Mouse (Mus musculus): ENCODE measurements around the gene Glb1.

Gene Glb1

DNA sequence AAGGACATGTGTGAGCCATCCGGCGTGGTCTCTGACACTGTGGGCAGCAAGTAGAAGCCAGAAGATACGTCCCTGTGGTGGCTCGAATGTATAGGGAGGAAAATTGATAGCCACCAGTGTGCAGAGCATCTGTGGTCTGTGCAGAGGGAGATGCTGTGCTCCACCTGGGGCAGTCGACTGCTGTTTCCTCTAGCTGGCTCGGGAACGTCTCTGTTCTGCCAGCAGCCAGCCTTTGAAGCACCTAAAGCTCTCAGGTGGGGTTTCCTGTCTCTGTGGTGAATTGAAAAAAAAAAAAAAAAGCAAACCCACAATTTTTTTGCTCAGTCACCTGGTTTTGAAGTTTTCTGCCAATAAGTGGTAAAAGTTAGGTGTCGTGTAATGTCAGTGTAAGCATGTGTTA is 42.5 kb downstream of the Glb1 start:
- DNase-seq (ENCODE audit: low spot score), result no peak

DNA sequence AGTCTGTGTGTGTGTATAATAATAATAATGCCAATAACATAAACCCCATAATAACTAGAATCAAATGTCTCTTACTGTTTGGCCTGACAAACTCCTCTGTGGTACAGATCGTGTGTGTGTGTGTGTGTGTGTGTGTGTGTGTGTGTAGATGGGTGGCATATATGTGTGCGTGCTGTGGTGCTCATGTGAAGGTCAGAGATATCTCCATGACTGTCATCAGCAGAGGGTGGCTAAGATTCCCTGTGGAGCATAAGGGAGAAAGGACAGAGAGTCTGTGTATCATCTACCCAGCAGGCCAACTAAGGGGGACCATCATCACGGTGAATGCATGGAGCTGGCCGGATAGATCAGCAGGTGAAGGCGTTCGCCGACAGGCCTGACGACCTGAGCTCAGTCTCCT is 46.0 kb downstream of the Glb1 start:
- no peak for DNase-seq (ENCODE audit: low spot score)

DNA sequence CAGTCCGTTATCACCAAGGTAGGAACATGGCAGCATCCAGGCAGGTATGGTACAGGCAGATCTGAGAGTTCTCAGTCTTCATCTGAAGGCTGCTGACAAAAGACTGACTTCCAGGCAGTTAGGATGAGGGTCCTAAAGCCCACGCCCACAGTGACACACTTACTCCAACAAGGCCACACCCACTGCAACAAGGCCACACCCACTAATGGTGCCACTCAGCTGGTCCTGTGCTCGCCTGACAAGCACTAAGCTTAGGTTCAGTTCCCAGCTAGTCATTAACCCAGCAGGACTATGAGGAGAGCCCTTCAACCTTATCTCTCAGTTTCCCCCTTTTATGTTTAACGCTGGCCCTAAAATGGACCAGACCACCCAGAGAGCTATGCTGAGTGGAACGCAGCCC is 47.8 kb downstream of the Glb1 start:
- no peak for DNase-seq (ENCODE audit: low spot score)

DNA sequence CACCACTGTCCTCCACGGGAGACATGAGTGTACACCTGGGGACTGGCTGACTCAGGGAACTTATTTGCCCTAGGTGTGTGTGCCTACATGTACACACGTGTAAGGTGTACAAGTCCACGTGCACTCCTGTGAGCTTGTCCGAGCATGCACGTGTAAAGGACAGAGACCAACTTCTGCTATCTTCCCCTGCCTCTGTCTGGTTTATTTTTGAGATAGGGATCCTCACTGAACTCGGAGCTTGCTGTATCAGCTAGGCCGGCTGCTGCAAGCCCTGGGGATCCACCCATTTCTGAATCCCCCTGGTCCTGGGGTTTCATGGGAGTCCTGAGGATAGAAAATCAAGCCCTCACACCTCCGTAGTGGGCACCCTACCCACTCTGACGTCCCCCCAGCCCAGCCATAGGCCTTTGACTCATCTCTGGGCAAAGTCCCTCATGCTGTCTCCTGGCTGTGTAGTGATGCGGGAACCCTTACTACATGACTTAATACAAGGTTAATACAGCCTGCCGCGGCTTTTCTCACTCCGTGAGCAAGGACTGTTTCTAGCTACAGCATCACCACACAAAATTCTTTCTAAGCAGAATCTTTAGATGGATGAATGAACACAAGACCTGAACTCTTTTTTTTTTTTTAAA is 48.4 kb downstream of the Glb1 start:
- DNase-seq (ENCODE audit: low spot score), result no peak

DNA sequence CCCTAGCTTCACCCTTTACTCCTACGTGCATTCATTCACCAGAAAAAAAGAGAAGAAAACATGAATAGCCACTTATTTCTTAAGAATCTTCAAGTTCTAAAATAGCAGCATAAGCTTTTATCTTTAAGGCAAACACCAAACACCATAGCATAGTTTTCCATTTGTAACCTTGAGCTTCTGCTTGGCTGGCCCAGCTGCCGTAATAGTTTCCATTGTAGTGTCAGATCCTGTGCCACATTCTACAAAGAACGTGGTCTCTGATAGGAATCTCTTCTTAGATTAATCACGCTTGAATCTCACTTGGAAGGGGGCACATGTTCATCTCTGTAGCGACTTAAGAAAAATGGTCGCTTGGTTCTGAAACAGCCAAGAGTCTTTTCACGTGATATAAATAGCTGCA is 50.7 kb downstream of the Glb1 start:
- no peak for DNase-seq (ENCODE audit: low spot score)

DNA sequence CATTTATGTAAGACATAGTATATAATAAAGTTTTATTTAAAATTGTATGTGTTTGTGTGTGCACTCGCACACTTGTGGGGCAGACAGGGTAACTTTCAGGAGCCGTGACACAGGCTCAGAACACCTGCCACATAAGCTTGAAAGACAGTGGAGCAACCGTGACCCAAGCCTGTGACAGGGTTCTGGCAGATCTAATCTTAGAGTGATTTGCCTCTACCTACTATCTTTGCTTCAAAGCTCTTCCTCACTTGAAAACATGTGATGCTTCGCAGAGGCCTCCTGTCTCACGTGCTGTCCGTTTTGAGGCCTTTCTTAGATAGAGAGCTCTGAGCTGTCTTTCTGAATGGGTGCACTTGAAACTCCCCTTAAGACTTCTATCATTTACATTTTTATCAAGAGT is 51.5 kb downstream of the Glb1 start:
- DNase-seq (ENCODE audit: low spot score), result no peak

DNA sequence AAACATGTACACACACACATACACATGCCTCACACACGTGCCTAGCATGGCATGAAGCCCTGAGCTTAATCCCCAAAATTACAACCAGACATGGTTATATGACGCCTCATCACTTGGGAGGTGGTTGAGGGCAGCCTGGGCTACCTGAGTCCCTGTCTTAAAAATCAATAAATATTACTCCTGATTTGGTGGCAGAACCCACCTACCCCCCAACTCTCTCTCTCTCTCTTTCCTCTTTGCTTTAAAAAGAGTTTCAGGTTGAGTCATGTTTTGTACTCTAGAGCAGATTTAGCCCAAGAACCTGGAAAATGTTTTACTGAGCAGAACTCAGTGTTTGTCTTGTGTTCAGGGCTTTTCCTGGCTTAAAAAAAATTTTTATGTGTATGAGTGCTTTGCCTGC is 54.5 kb downstream of the Glb1 start:
- no peak for DNase-seq (ENCODE audit: low spot score)

DNA sequence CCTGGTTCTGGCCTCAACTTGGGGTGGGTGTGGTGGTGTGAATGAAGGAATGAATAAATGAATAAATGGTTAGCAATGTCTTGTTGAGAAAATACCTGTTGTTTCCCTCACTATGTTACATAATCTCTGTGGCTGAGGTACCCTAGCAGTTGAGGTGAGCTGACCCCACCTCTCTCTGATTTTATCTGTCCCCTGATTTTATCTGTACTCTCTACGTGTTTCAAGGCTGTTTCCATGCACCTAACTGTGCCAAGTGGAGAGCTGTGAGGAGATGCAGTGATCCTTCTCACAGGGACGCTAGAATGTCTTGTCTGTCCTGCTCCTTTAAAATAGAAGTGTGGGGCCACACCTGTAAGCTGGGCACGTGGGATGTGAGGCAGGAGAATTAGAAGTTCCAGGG is 57.6 kb downstream of the Glb1 start:
- DNase-seq (ENCODE audit: low spot score), result no peak

DNA sequence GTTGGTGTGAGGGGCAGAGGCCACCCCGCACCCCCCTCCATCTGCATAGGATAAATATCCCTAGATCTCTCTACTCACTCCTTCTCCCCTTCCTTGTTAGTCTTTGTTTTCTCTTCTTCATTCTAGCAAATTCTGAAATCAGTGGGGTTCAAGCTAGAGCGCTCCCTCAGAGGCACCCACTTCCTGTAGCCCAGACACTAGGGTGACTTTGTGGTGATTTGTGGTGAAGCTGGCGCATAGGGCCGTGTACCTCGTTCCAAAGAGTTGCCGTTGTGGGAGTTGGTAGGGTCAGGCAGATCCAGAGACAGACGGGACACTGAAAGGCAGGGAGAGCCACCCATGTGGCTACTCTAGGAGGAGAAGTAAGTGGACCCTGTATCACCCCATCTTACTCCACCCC is 61.7 kb downstream of the Glb1 start:
- no peak for DNase-seq (ENCODE audit: low spot score)

DNA sequence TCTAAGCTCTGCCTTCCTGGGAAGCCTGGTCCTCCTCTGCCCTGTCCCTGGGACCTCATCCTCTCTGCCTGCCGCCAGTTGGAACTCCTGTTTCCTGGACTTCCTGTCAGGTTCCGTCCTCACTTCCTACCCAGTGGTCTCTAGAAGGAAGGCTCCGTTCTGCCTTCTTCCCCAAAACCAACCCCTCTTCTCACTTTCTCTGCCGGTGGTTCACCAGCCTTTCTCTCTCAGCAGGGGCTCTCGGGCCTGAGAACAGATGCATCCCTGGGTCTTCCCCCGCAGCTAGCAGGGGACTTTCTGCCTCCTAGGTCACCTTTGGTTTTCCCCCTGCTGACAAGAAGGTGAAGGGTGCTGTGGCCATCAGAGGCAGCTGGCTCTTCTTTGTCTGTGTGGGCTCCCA is 64.6 kb downstream of the Glb1 start:
- no peak for DNase-seq (ENCODE audit: low spot score)

DNA sequence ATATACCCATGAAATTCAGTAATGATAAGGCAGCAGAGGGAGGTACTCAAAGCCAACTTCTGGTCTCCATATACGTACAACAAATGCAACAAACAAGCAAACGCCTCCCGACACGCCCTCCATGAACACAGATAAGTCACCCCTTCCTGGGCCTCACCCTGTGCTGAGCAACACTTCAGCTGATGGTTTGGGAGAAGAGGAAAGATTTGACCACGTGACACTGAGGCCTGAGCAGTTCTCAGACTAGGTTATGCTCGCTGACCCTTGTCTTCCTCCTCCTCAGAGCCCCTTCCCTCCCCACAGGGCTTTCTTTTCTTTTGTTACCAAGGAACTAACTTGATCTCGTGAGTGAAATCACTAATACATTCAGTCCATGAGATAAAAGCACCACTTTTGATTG is 66.0 kb downstream of the Glb1 start:
- no peak for DNase-seq (ENCODE audit: low spot score)

DNA sequence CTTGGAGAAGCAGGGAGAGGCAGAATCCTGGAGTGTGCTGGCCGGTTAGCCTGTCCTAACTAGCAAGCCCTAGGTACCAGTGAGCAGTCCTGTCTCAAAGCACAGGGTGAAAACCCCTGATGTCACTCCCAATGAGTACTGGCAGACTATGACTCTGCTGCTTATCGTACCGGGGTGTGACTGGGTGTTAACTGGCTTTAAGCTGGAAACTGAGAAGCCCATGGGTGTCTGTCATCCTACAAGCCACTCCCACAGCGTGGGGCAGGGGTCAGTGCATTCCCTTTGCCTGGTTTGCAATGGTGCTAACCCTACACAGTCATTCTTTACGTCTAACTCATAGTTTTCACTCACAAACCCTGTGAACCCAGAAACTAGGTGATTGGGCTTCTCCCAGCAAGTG is 67.3 kb downstream of the Glb1 start:
- no peak for DNase-seq (ENCODE audit: low spot score)

DNA sequence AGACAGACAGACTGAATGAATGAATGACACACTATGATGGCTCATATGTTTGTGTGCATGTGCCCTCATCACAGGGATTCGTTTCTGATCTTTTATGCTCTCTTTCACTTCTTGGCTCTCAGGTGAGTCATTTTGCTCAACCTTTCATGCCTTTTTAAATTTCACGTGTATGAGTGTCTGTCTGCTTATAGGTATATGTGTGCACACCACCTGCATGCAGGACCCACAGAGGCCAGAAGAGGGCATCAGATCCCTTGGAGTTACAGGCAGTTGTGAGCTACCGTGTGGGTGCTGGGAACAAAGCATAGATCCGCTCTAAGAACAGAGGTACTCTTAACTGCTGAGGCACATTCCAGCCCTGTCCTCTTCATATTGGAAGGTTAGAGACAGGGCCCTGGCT is 67.8 kb downstream of the Glb1 start:
- no peak for DNase-seq (ENCODE audit: low spot score)

DNA sequence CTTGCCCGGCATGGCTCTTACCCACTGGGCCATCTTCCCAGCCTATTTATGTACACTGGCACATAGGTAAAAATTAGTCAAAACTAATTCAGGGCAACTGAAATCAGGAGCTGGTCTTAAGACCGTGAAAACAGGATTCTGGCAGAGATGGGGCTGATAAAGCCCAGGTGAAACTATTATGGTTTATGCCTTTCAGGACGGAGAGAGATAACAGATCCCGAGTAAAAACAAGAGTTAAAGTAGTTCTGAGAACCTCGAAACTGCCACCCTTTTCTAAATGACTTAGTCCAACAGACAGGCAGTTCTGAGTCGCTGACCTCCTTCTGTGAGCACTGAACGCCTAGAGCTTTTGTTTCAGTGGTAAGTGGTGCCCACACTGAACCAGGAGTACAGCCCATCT is 71.0 kb downstream of the Glb1 start:
- no peak for DNase-seq (ENCODE audit: low spot score)

DNA sequence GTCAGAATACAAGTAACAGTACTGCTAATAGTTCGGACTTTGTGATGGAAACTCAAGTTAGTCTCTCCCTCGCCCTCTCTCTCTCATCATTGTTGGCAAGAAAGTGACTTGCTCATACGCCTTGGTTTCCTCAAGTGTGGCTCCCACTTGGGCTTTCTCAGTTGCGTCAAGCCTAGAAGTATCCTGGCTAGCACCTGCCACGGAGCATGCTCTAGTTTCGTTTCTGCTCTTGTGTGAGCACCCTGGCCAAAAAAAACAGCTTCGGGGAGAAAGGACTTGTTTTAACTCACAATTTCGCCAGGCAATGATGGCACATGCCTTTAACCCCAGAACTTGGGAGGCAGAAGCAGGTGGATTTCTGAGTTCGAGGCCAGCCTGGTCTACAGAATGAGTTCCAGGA is 76.1 kb downstream of the Glb1 start:
- no peak for DNase-seq (ENCODE audit: low spot score)

DNA sequence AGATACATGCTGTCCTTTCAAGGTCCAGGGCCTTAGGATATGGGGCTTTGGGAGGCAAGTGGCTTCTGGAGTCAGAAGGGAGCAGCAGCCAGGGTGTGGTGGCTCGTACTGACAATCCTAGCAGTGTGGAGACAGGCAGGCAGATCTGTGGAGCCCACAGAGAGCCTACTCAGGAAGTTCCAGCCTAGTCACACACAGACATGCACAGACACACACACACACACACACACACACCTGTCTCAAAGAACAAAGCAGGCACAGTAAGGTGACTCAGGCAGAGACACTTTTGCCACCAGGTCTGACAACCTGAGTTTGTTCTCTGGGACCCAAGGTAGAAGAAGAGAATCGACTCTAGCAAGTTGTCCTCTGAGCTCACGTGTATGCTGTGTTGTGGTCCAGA is 80.1 kb downstream of the Glb1 start:
- DNase-seq (ENCODE audit: low spot score), result no peak

DNA sequence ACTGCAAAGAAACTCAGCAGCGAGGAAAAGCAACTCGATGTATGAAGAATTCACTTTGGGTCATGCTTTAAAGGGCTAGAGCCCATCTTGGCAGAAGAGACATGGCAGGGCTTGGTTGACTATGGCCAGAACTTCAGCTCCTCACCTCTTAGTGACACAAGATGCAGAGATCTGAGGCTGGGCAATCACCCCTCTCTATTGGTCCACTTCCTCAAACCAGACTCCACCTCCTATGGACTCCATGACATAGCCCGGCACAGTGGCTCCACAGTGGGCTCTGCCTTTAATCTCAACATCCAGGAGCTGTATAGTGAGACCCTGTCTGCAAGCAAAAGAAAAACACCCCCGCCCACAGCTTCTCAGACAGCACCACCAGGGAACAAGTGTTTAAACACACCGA is 83.9 kb downstream of the Glb1 start:
- no peak for DNase-seq (ENCODE audit: low spot score)

DNA sequence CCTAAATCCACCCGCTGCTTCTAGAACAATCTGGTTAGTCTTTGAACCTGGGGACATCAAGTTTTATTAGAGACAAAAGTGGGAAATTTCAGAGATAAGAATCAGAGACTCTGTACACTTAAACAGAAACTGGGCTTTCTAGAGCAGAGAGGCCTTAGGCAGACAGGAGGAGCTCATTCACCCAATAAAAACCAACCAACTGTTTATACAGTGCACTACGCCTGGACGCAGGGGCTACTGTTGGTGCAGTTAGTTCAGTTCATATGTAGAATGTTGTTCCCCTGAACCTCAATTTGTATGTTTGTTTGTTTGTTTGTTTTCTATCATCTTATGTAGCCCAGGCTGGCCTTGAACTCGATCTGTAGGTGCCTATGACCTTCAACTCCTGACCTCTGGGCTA is 85.9 kb downstream of the Glb1 start:
- DNase-seq (ENCODE audit: low spot score), result no peak

DNA sequence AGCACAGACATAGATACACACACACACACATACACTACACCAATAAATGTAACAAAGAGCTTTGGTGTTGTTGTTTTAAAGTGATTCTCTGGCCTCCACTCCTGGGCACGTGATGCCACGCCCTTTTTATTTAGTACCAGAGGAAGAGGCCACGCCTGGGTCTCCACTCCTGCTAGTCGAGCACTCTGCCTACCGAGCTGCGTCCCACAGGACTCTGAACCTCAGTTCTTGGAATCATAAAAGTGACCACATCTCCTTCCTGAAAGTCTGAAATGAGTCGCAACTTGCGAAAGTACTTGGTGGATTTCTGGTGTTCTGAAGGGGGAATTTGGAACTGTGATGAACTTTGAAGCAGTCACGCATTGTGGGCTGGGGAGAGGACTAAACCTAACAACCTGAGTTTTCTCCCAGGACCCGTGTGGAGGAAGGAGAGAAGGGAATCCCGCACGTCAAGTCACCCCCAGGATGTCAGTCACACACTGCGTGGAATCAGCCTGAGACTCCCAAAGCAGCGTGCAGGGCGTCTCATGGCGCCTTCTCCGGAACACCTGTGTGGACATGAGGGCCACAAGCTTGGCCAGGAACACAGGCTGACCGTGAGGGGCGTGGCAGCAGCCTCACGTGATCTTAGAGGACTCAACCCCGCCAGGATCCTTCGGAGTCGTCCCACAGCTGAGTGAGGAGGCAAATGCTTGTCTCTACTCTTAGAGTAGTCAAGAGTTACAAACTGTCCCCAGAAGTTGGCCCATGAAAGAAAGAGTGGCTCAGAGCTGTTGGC is 86.8 kb downstream of the Glb1 start:
- DNase-seq (ENCODE audit: low spot score), result no peak

DNA sequence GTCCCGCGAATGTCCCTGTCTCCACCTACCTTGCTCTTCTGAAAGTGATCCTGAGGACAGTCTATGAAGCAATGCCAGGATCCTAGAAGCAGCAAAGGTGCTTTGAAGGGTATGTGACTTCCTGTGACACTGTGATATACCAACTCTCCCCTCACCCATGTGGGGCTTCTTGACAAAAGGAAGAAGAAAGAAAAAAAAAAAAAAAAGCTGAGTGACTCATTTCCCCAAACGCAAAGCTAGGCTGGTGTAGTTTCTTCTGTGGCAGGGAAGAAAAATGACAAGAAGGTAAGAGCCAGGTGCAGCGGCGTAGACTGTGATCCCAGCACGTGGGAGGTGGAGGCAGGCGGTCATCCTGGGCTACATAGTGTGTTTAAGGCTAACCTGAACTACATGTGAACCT is 95.6 kb downstream of the Glb1 start:
- no peak for DNase-seq (ENCODE audit: low spot score)

DNA sequence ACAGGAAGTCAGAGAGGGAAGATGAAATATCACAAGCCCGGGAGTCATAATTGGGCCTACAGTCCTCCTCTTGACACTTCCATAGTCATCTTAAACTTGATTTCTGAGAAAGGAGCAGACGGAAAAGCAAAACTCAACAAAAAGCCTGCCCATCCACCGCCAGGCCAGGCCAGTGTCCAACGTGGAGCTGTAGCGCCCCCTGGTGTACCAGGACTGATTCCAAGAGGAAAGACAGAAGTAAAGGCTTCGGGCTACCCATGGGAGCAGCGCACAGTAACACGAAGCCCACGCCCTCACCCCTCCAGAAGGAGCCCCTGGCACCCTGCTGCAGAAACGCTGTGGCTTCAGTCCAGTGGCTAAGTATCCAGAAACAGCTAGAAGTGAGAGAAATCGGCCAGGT is 97.3 kb downstream of the Glb1 start:
- DNase-seq (ENCODE audit: low spot score), result peak; percentile 80

DNA sequence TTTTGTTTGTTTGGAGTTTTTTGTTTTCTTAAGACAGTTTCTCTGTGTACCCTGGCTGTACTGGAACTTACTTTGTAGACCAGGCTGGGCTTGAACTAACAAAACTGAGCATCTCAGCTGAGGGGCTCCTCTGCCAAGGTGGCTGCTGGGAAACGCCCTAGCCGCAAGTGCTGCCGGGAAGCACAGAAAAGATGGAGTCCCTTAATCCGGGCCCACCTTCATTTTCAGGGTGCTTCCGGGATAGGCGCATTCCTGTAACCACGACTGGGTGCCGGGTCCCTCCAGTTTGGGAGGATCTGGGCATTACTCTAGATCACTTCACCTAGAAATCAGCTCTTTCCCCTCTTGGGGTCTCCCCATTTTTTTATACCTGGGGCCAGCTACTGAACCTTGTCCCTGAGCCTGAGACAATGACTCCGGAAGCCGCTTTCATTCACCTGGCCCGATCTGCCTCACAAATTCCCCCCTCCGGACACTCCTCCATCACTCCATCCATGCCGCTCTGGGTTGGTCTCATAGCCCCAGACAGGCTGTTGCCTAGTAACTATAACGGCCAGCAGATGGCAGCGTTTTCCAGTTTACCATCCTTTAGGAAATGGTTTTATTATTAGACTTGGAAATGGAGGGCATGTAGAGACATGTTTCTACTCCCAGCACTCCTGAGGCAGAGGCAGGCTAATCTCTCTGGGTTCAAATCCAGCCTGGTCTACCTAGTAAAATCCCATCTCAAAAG is 99.1 kb downstream of the Glb1 start:
- peak; percentile 11 for DNase-seq (ENCODE audit: low spot score)

DNA sequence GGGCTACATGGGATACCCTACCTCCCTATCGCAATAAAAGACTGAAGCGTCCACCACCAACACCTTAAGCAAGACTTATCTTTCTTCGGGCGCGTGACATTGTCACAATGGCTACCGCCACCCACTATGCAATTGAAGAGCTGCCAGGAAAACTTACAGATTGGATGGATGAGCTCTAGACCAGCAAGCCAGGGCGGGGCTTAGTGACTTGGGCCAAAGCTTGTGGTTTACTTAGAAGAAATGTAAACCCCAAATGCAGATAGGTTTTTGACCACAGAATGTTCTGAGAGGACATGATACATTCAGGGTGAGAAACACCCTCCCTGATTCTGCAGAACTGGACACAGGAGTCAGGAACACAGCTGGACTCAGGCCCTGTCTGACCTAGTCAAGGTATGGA is 100.2 kb downstream of the Glb1 start:
- DNase-seq (ENCODE audit: low spot score), result no peak

DNA sequence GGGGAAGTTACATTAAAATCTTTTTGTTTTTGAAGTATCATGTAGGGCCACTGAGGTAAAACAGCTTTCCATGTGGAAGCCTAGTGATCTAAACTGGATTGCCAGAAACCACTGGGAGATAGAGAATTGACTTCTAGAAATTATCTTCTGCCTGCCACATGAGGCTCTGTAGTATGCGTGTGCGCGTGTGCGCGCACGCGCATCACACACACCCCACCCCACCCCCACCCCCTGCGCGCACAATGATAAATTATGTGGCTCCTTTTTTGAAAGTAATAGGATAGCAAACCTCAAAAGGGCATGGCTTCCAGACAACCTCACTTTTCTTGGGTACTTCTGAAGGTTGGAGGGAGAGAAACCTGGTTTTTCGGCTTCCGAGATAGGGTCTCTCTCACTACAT is 101.0 kb downstream of the Glb1 start:
- no peak for DNase-seq (ENCODE audit: low spot score)
